Mouse (Mus musculus) intestine, postnatal 0 days (tissue): ENCODE measurements around the gene B3galt1. TPM values are rescaled to one million over a fixed set of nuclear protein-coding genes. Genes with fewer than 3 reads are reported as not detected.
A peak's percentile ranks its signal among the peaks of the same experiment; 100 is the strongest.

ENCODE experiments used
- ATAC-seq: fragments of 200-750 bp; cut with Nextera tagmentation; 2 replicates; pipeline ENCODE4 v1.8.0; 2017; ENCODE audit warnings: mild to moderate bottlenecking, moderate TSS enrichment, moderate library complexity
- H3K27ac ChIP-seq: fragments of 300-500 bp; sonication (generic); 2 replicates; pipeline ENCODE4 v1.5.1; 2014; ENCODE audit warnings: mild to moderate bottlenecking, low read depth, low read length, moderate library complexity
- H3K27me3 ChIP-seq: fragments of 300-500 bp; sonication (generic); replicated peaks from 2 replicates; pipeline ENCODE4 v1.6.1; 2014; ENCODE audit warnings: low read length, mixed read lengths; ENCODE audit not compliant: control insufficient read depth, insufficient read depth
- H3K36me3 ChIP-seq: fragments of 300-500 bp; sonication (generic); 2 replicates; pipeline ENCODE4 v1.6.1; 2014; ENCODE audit warnings: mild to moderate bottlenecking, moderate library complexity; ENCODE audit not compliant: control insufficient read depth, insufficient read depth
- H3K4me1 ChIP-seq: fragments of 300-500 bp; sonication (generic); replicated peaks from 2 replicates; pipeline ENCODE4 v1.6.1; 2014; ENCODE audit warnings: antibody characterized with exemption, low read length, mixed read lengths; ENCODE audit not compliant: control insufficient read depth, insufficient read depth
- H3K4me2 ChIP-seq: fragments of 300-500 bp; sonication (generic); replicated peaks from 2 replicates; pipeline ENCODE4 v1.6.1; 2014; ENCODE audit warnings: low read depth, mild to moderate bottlenecking, moderate library complexity
- H3K4me3 ChIP-seq: fragments of 300-500 bp; sonication (generic); 2 replicates; pipeline ENCODE4 v1.5.1; 2014; ENCODE audit warnings: low read depth, low read length
- H3K9ac ChIP-seq: fragments of 300-500 bp; sonication (generic); 2 replicates; pipeline ENCODE4 v1.6.1; 2014; ENCODE audit warnings: mild to moderate bottlenecking, low read depth, low read length
- H3K9me3 ChIP-seq: fragments of 300-500 bp; sonication (generic); 2 replicates; pipeline ENCODE4 v1.6.1; 2016; ENCODE audit warnings: mixed run types; ENCODE audit not compliant: control insufficient read depth
- CTCF ChIP-seq: sonication (generic); IDR thresholded peaks from 2 replicates; pipeline ENCODE4 v1.5.1; 2016; ENCODE audit warnings: low read depth, mild to moderate bottlenecking, control low read depth, antibody characterized with exemption, moderate library complexity
- WGBS: fragments of 180-500 bp; shearing (Covaris S2); extraction: QIAGEN DNeasy Blood & Tissue Kit; methylation state at CpG from one replicate; pipeline ENCODE4 v1.1.7; 2014; 5-methylcytosine and 5-hydroxymethylcytosine counted together
- polyA plus RNA-seq: library from polyadenylated mRNA; unstranded; fragments of >200 nt; fragmentation: Nextera tagmentation; extraction: Ambion mirVana; gene quantifications from 2 replicates; pipeline ENCODE4 v1.2.1, GENCODE M21; 2015

Gene B3galt1
- polyA plus RNA-seq, 1 experiment from 2014 or later: 1.3 TPM

DNA sequence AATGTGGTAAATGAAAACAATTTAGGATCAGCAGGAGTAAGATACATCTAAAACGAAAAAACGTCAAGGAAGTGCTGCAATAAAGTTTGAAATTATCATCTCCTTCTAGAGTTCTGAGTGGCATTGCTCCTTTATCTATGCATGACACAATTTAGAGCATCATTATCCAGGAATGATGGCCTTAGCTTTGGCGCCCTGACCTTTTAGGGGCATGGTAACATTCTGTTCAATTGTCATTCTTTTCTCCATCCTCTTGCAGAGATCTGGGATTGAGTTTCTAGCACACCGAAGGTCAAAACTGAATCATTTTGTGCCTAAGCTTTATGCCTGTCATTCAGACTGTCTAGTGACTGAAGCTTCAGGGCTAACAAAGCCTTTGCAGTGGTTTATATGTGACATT lies 231.9 kb downstream of the B3galt1 start:
- no peak for TF ChIP-seq CTCF
- H3K36me3 ChIP-seq: no peaks in the 10 kb centered on the region

DNA sequence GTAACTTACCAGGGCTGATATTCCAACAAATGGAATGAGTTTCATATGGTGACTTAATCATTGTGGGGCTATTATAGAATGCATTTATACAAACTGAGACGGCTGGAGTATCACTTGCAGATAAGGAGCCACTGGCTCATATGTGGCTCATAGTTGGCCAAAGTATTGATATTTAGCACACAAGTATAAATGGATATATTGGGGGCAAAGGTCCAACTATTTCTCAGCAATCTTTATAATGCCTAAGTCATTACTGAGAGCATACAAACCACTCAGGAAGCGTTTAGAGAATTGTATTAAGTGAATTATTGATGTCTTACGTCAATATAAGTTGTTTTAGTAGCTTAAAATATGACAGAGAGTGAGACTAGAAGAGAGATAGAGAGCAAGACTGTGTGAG lies 234.3 kb downstream of the B3galt1 start:
- no peak overlapping the region for H3K9ac ChIP-seq
- H3K27me3 ChIP-seq: no peaks in the 10 kb centered on the region
- peak; percentile 81 for ATAC-seq
- 35% methylated on average over 3 of the region's 3 CpGs for WGBS
- no peak overlapping the region for H3K4me2 ChIP-seq
- no peak overlapping the region for H3K27ac ChIP-seq
- H3K4me1 ChIP-seq: no peaks in the 10 kb centered on the region
- H3K9me3 ChIP-seq: no peaks in the 10 kb centered on the region
- no peak overlapping the region for H3K4me3 ChIP-seq
- no peak for TF ChIP-seq CTCF
- no peaks in the 10 kb centered on the region for H3K36me3 ChIP-seq

More for the DNA sequence above, 231.9 kb downstream of the B3galt1 start:
- Histone ChIP-seq H3K9me3 (no peaks in the 10 kb centered on the region), H3K27ac (no peak overlapping the region), H3K4me3 (no peak overlapping the region), H3K4me1 (no peaks in the 10 kb centered on the region), H3K4me2 (no peak overlapping the region), H3K9ac (no peak overlapping the region), H3K27me3 (no peaks in the 10 kb centered on the region)
- no peak for ATAC-seq
- WGBS: 78% methylated on average over 4 of the region's 4 CpGs

DNA sequence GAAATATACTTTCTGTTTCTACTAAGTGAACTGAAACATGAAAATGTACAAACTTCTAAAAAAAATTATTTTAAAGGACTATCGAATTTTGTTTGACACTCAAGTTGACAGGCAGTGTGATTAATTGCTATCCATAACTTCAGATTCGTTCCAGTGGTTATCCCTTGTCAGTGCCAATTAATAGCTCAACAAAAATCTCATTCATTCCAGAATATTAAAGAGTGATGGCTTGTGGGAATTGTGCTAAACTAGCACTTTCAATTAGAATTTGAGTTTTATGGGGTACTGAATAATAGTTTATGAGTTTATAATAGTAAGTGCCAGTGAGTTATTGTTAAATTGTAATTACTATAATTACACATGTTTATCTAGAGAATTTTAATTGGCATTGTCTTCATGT lies 250.5 kb downstream of the B3galt1 start:
- no peak overlapping the region for H3K27ac ChIP-seq
- H3K27me3 ChIP-seq: no peaks in the 10 kb centered on the region
- no peaks in the 10 kb centered on the region for H3K4me1 ChIP-seq
- no peak for TF ChIP-seq CTCF
- no peak overlapping the region for H3K4me2 ChIP-seq
- H3K9me3 ChIP-seq: no peaks in the 10 kb centered on the region
- ATAC-seq: no peak
- WGBS: 50% methylated on average over 2 of the region's 2 CpGs
- no peaks in the 10 kb centered on the region for H3K36me3 ChIP-seq
- no peak overlapping the region for H3K4me3 ChIP-seq
- no peak overlapping the region for H3K9ac ChIP-seq

DNA sequence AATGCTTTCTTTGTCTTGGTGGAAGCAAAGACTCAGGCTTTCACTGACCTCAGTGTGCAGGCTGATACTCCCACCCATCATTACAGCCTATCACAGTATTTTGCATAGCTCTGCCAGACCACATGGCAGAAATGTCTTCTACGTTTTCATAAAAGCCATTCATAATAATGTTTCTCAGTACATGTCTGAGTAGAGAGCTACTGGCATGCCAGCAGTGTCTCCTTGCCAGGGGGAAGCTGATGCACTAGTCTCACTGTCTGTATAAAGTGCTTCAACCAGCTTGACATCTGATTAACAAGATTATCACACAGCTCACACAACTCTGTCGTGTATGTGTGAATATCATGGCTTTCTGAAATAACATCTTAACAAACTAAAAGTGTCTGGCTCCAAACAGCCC lies 252.3 kb downstream of the B3galt1 start:
- Histone ChIP-seq H3K36me3 (no peaks in the 10 kb centered on the region), H3K27me3 (no peaks in the 10 kb centered on the region), H3K27ac (no peak overlapping the region), H3K9ac (no peak overlapping the region), H3K4me2 (no peak overlapping the region), H3K4me1 (no peaks in the 10 kb centered on the region), H3K9me3 (no peaks in the 10 kb centered on the region), H3K4me3 (no peak overlapping the region)
- no peak for TF ChIP-seq CTCF
- WGBS: 36% methylated on average over 2 of the region's 2 CpGs
- ATAC-seq: no peak

DNA sequence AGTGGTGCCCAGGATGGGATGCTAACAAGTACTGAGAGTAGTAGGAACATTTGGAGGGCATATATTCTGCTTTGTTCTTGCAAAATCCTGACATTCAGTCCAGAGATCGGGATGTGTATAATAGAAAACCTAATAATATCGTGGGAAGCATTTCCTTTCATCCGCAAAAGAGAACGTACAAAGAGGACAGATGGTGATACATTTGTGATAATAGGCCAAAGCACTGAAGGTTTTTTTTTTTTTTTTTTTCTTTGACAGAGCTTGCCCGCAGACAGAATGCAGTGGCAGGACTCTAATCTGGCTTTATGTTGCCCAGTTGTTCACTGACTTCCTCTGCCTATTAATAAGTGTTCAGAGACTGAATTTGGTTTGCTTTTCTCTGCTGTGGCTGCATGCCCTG lies 256.7 kb downstream of the B3galt1 start:
- H3K27me3 ChIP-seq: no peaks in the 10 kb centered on the region
- no peaks in the 10 kb centered on the region for H3K9me3 ChIP-seq
- H3K27ac ChIP-seq: no peak overlapping the region
- no peak for ATAC-seq
- H3K36me3 ChIP-seq: no peaks in the 10 kb centered on the region
- 85% methylated on average over 5 of the region's 5 CpGs for WGBS
- no peaks in the 10 kb centered on the region for H3K4me1 ChIP-seq
- no peak overlapping the region for H3K9ac ChIP-seq
- no peak overlapping the region for H3K4me3 ChIP-seq
- TF ChIP-seq CTCF: no peak
- no peak overlapping the region for H3K4me2 ChIP-seq

DNA sequence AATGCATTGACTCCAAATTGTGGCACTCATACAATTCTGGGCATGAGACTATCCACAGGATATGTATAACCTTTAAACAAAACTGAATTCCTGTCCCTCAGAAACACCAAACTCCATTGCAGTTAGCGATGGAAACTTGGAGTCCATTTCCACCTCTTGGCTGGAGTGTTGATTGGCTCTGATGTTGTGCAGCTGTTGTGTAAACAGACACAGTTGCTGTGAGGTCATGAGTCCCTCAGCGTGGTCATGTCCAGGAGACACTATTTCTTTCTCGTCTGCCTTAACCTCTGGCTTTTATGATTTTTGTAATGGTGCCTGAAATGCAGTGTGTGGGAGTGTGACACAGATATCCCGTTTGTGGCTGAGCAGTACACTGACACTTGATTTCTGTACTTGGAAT lies 262.0 kb downstream of the B3galt1 start:
- no peak overlapping the region for H3K4me3 ChIP-seq
- no peak overlapping the region for H3K27ac ChIP-seq
- H3K4me1 ChIP-seq: no peaks in the 10 kb centered on the region
- no peak overlapping the region for H3K9ac ChIP-seq
- no peak overlapping the region for H3K4me2 ChIP-seq
- TF ChIP-seq CTCF: no peak
- H3K36me3 ChIP-seq: no peaks in the 10 kb centered on the region
- no peaks in the 10 kb centered on the region for H3K9me3 ChIP-seq
- WGBS: 78% methylated on average over 4 of the region's 4 CpGs
- ATAC-seq: no peak
- H3K27me3 ChIP-seq: no peaks in the 10 kb centered on the region

DNA sequence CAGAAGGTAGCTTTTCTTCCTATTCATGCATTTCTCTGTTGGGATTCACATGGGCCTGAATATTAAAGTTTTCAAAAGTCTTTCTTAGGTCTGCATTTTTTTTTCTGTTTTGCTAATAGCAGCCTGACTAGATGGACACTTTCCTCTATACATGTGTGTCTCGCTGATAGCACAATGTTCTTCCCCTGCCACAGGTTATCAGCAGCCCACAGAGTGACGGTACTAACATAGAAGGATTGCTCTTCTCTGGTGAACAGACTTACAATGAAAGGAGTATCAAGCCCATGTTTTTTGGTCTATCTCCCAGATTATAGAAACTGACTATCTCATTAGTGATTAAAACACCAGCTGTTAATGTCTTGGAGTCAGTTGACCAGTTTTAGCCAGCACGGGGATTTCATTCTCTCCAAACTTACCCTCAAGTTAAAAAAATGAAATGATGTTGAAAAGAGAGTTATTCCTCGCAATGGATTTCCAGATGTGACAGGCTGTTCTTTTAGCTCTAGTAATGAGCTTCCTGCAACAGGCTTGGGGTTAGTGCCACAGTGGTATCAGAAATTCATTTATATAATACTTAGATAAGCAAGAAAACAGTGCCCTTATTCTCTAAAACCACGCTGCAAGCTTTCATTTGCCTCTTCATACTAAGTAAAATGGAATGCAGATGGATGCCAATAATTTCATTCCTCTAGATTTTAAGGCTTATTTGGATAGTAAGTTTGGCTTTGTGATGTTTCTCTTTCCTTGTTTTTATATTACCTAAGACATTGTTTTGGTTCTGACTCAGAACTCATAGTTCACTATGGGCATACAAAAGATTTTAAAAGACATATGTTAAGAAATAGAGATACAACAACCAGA lies 263.6 kb downstream of the B3galt1 start:
- H3K4me3 ChIP-seq: no peak overlapping the region
- no peak for ATAC-seq
- H3K36me3 ChIP-seq: no peaks in the 10 kb centered on the region
- no peak overlapping the region for H3K27ac ChIP-seq
- H3K27me3 ChIP-seq: no peaks in the 10 kb centered on the region
- no peaks in the 10 kb centered on the region for H3K4me1 ChIP-seq
- H3K9me3 ChIP-seq: no peaks in the 10 kb centered on the region
- no peak overlapping the region for H3K9ac ChIP-seq
- H3K4me2 ChIP-seq: no peak overlapping the region
- 73% methylated on average over 5 of the region's 5 CpGs for WGBS
- no peak for TF ChIP-seq CTCF
